Mouse (Mus musculus) hindbrain, postnatal 0 days (tissue): ENCODE results near the gene Klhdc10. TPM values are rescaled to one million over a fixed set of nuclear protein-coding genes. Genes with fewer than 3 reads are reported as not detected.

Experiments used
- ATAC-seq: fragments of 200-750 bp; cut with Nextera tagmentation; 2 replicates; pipeline ENCODE4 v1.8.0; 2017; ENCODE audit warnings: mild to moderate bottlenecking, moderate TSS enrichment, moderate library complexity
- DNase-seq: peaks from one replicate; pipeline ENCODE4 v3.0.0-alpha.2; 2015; ENCODE audit warnings: low spot score
- H3K27ac ChIP-seq: fragments of 300-500 bp; sonication (generic); 2 replicates; pipeline ENCODE4 v1.5.1; 2014; ENCODE audit warnings: mild to moderate bottlenecking
- H3K27me3 ChIP-seq: fragments of 300-500 bp; sonication (generic); 2 replicates; pipeline ENCODE4 v1.6.1; 2014; ENCODE audit warnings: low read length, mixed read lengths; ENCODE audit not compliant: insufficient read depth
- H3K36me3 ChIP-seq: fragments of 300-500 bp; sonication (generic); 2 replicates; pipeline ENCODE4 v1.6.1; 2014; ENCODE audit warnings: low read length, mixed read lengths; ENCODE audit not compliant: insufficient read depth
- H3K4me1 ChIP-seq: fragments of 300-500 bp; sonication (generic); 2 replicates; pipeline ENCODE4 v1.6.1; 2014; ENCODE audit warnings: antibody characterized with exemption, low read length, mixed read lengths; ENCODE audit not compliant: insufficient read depth
- H3K4me2 ChIP-seq: fragments of 300-500 bp; sonication (generic); 2 replicates; pipeline ENCODE4 v1.6.1; 2014; ENCODE audit warnings: low read depth, mild to moderate bottlenecking, low read length, moderate library complexity, mixed read lengths
- H3K4me3 ChIP-seq: fragments of 300-500 bp; sonication (generic); 2 replicates; pipeline ENCODE4 v1.5.1; 2014; ENCODE audit warnings: low read length
- H3K9ac ChIP-seq: fragments of 300-500 bp; sonication (generic); replicated peaks from 2 replicates; pipeline ENCODE4 v1.6.1; 2014; ENCODE audit warnings: mild to moderate bottlenecking, low read length, moderate library complexity, mixed read lengths
- H3K9me3 ChIP-seq: fragments of 300-500 bp; sonication (generic); 2 replicates; pipeline ENCODE4 v1.6.1; 2016; ENCODE audit warnings: low read length, mixed read lengths
- CTCF ChIP-seq: IDR thresholded peaks from 2 replicates; pipeline ENCODE4 v1.5.1; 2016; ENCODE audit warnings: antibody characterized with exemption, control low read depth, low read depth
- WGBS: fragments of 180-500 bp; shearing (Covaris S2); extraction: QIAGEN DNeasy Blood & Tissue Kit; methylation state at CpG from one replicate; pipeline ENCODE4 v1.1.7; 2014; 5-methylcytosine and 5-hydroxymethylcytosine counted together
- polyA plus RNA-seq: library from polyadenylated mRNA; unstranded; fragments of >200 nt; fragmentation: Nextera tagmentation; extraction: Ambion mirVana; gene quantifications from 2 replicates; pipeline ENCODE4 v1.2.1, GENCODE M21; 2015
- total RNA-seq: library from RNA; depleted of rRNA; stranded (reverse); fragments of >200 nt; gene quantifications from 2 replicates; pipeline ENCODE4 v1.2.3, GENCODE M21; 2014

Gene Klhdc10
- total and polyA plus RNA-seq, 2 experiments from 2014 or later, result 23.2 to 103 TPM

GRCm38 (mm10) chr6:30468058-30468457 lies 66.4 kb downstream of the Klhdc10 start:
- WGBS, result 92% methylated on average over 1 of the region's 1 CpGs
- no peak overlapping the region for H3K4me2 ChIP-seq
- H3K27me3 ChIP-seq, result no peaks in the 10 kb centered on the region
- peaks cover 12% of the 10 kb centered on the region for H3K4me1 ChIP-seq
- H3K36me3 ChIP-seq, result no peaks in the 10 kb centered on the region
- H3K27ac ChIP-seq, result no peak overlapping the region; the same call in 1 of the 2 replicates
- no peak overlapping the region for H3K4me3 ChIP-seq
- no peak for ATAC-seq
- no peak for DNase-seq
- H3K9ac ChIP-seq, result no peak overlapping the region
- TF ChIP-seq CTCF, result no peak
- no peaks in the 10 kb centered on the region for H3K9me3 ChIP-seq

- Histone ChIP-seq H3K27ac (peak overlapping the region; percentile 72), H3K4me1 (peaks cover 12% of the 10 kb centered on the region), H3K4me2 (no peak overlapping the region), H3K36me3 (no peaks in the 10 kb centered on the region), H3K4me3 (no peak overlapping the region), H3K9ac (0 out of 2 replicates have a peak overlapping the region, but pooled peaks have one; percentile 9), H3K9me3 (no peaks in the 10 kb centered on the region), H3K27me3 (no peaks in the 10 kb centered on the region)
- TF ChIP-seq CTCF, result peak; percentile 72
- ATAC-seq (no peak), DNase-seq (peak; percentile 76)
- 48% methylated on average over 12 of the region's 12 CpGs for WGBS
These were observed 67.0 kb downstream of the Klhdc10 start for GRCm38 (mm10) chr6:30468684-30469083.

- H3K36me3 ChIP-seq, result no peaks in the 10 kb centered on the region
- H3K9me3 ChIP-seq, result no peaks in the 10 kb centered on the region
- H3K27me3 ChIP-seq, result no peaks in the 10 kb centered on the region
- no peak overlapping the region for H3K4me2 ChIP-seq
- H3K9ac ChIP-seq, result no peak overlapping the region
- TF ChIP-seq CTCF, result peak; percentile 34
- peak overlapping the region; percentile 72 for H3K27ac ChIP-seq
- DNase-seq, result peak; percentile 60
- ATAC-seq, result peak; percentile 67
- H3K4me3 ChIP-seq, result no peak overlapping the region
- WGBS, result 32% methylated on average over 11 of the region's 12 CpGs
- H3K4me1 ChIP-seq, result peaks cover 12% of the 10 kb centered on the region
These were observed 67.7 kb downstream of the Klhdc10 start for GRCm38 (mm10) chr6:30469370-30469769.

GRCm38 (mm10) chr6:30471706-30472105 lies 70.0 kb downstream of the Klhdc10 start:
- H3K4me3 ChIP-seq, result no peak overlapping the region
- WGBS, result 80% methylated on average over 3 of the region's 3 CpGs

GRCm38 (mm10) chr6:30476025-30476765 lies 74.5 kb downstream of the Klhdc10 start:
- no peak for ATAC-seq
- TF ChIP-seq CTCF, result no peak
- no peak for DNase-seq
- Histone ChIP-seq H3K4me2 (no peak overlapping the region), H3K9me3 (no peaks in the 10 kb centered on the region), H3K27ac (peak overlapping the region; percentile 36; the same call in 1 of the 2 replicates), H3K36me3 (no peaks in the 10 kb centered on the region), H3K9ac (no peak overlapping the region), H3K27me3 (no peaks in the 10 kb centered on the region), H3K4me1 (no peaks in the 10 kb centered on the region), H3K4me3 (no peak overlapping the region)
- WGBS, result 74% methylated on average over 10 of the region's 10 CpGs

More at GRCm38 (mm10) chr6:30471706-30472105, 70.0 kb downstream of the Klhdc10 start:
- no peak overlapping the region for H3K4me2 ChIP-seq
- no peak overlapping the region for H3K27ac ChIP-seq
- H3K9ac ChIP-seq, result no peak overlapping the region
- TF ChIP-seq CTCF, result no peak
- peaks cover 12% of the 10 kb centered on the region for H3K4me1 ChIP-seq
- DNase-seq (no peak), ATAC-seq (no peak)
- no peaks in the 10 kb centered on the region for H3K9me3 ChIP-seq
- no peaks in the 10 kb centered on the region for H3K36me3 ChIP-seq
- no peaks in the 10 kb centered on the region for H3K27me3 ChIP-seq

GRCm38 (mm10) chr6:30477210-30477714 lies 75.6 kb downstream of the Klhdc10 start:
- WGBS, result 77% methylated on average over 8 of the region's 8 CpGs
- DNase-seq (peak; percentile 66), ATAC-seq (peak; percentile 83)
- no peaks in the 10 kb centered on the region for H3K9me3 ChIP-seq
- H3K27me3 ChIP-seq, result no peaks in the 10 kb centered on the region
- no peak overlapping the region for H3K9ac ChIP-seq
- no peak overlapping the region for H3K27ac ChIP-seq
- no peaks in the 10 kb centered on the region for H3K4me1 ChIP-seq
- no peak overlapping the region for H3K4me3 ChIP-seq
- no peak for TF ChIP-seq CTCF
- H3K4me2 ChIP-seq, result no peak overlapping the region
- no peaks in the 10 kb centered on the region for H3K36me3 ChIP-seq

GRCm38 (mm10) chr6:30477784-30478183 lies 76.1 kb downstream of the Klhdc10 start:
- no peaks in the 10 kb centered on the region for H3K9me3 ChIP-seq
- ATAC-seq, result no peak
- H3K9ac ChIP-seq, result no peak overlapping the region
- no peaks in the 10 kb centered on the region for H3K27me3 ChIP-seq
- H3K4me3 ChIP-seq, result no peak overlapping the region
- WGBS, result 83% methylated on average over 6 of the region's 6 CpGs
- H3K27ac ChIP-seq, result no peak overlapping the region
- peaks cover 4% of the 10 kb centered on the region; the same call in 1 of the 2 replicates for H3K36me3 ChIP-seq
- no peak for TF ChIP-seq CTCF
- H3K4me2 ChIP-seq, result no peak overlapping the region
- DNase-seq, result no peak
- no peaks in the 10 kb centered on the region for H3K4me1 ChIP-seq
